Comparison of ENCODE assay signal across 7 mouse cellular contexts in genomic region chr9:46599931-46600708, GRCm38 (mm10).
A peak's percentile ranks its signal among the peaks of the same experiment; 100 is the strongest.
DNase-seq lines count a peak whose midpoint lies in the region; ATAC-seq lines count a peak whose summit lies in the region.

No protein-coding gene starts in this region.

- H3K4me1 ChIP-seq in embryonic facial prominence, embryonic 13.5 days, result peaks cover 48% of the 10 kb centered on the region
- peaks cover 36% of the 10 kb centered on the region for H3K4me1 ChIP-seq in hindbrain, embryonic 15.5 days (replicated peaks)
- H3K4me1 ChIP-seq in limb, embryonic 15.5 days, result peaks cover 18% of the 10 kb centered on the region

- no peaks in the 10 kb centered on the region; the same call in 1 of the 2 replicates for H3K27me3 ChIP-seq in embryonic facial prominence, embryonic 13.5 days
- no peaks in the 10 kb centered on the region for H3K27me3 ChIP-seq in hindbrain, embryonic 15.5 days
- no peaks in the 10 kb centered on the region; the same call in none of the 2 replicates for H3K27me3 ChIP-seq in limb, embryonic 15.5 days

- H3K9ac ChIP-seq in embryonic facial prominence, embryonic 13.5 days, result 0 out of 2 replicates have a peak overlapping the region, but pooled peaks have one; percentile 16
- no peak overlapping the region for H3K9ac ChIP-seq in hindbrain, embryonic 15.5 days
- no peak overlapping the region for H3K9ac ChIP-seq in limb, embryonic 15.5 days

- no peaks in the 10 kb centered on the region for H3K9me3 ChIP-seq in embryonic facial prominence, embryonic 13.5 days
- H3K9me3 ChIP-seq in hindbrain, embryonic 15.5 days, result no peaks in the 10 kb centered on the region
- H3K9me3 ChIP-seq in limb, embryonic 15.5 days, result no peaks in the 10 kb centered on the region

- peak; percentile 11 for DNase-seq in lung, postnatal 10 days
- DNase-seq in lung, adult 18-20 months, result no peak
- DNase-seq in ovary, adult 18-20 months (ENCODE audit: low spot score), result no peak

- no peak overlapping the region for H3K4me3 ChIP-seq in embryonic facial prominence, embryonic 13.5 days
- H3K4me3 ChIP-seq in hindbrain, embryonic 15.5 days, result no peak overlapping the region
- no peak overlapping the region for H3K4me3 ChIP-seq in limb, embryonic 15.5 days

- no peaks in the 10 kb centered on the region for H3K36me3 ChIP-seq in embryonic facial prominence, embryonic 13.5 days
- no peaks in the 10 kb centered on the region for H3K36me3 ChIP-seq in hindbrain, embryonic 15.5 days
- no peaks in the 10 kb centered on the region for H3K36me3 ChIP-seq in limb, embryonic 15.5 days

- peak overlapping the region; percentile 85 for H3K27ac ChIP-seq in embryonic facial prominence, embryonic 13.5 days
- H3K27ac ChIP-seq in hindbrain, embryonic 15.5 days (replicated peaks), result peak overlapping the region; percentile 15; the same call in 1 of the 2 replicates
- H3K27ac ChIP-seq in limb, embryonic 15.5 days, result no peak overlapping the region

- ATAC-seq in embryonic facial prominence, embryonic 13.5 days (ENCODE audit: insufficient number of reproducible peaks, insufficient read depth, low FRiP score, low TSS enrichment, low read depth), result peak; percentile 86
- peak; percentile 78 for ATAC-seq in hindbrain, embryonic 15.5 days (ENCODE audit: low FRiP score, low read depth)
- ATAC-seq in limb, embryonic 15.5 days (ENCODE audit: insufficient number of reproducible peaks, low FRiP score, low TSS enrichment, low read depth), result peak; percentile 71; the same call in 1 of the 2 replicates
- no peak for ATAC-seq in megakaryocyte, adult 5-6 weeks (ENCODE audit: poor library complexity, severe bottlenecking)

- 9% methylated on average over 8 of the region's 8 CpGs for WGBS in embryonic facial prominence, embryonic 13.5 days
- WGBS in hindbrain, embryonic 15.5 days, result 22% methylated on average over 8 of the region's 8 CpGs
- 18% methylated on average over 8 of the region's 8 CpGs for WGBS in limb, embryonic 15.5 days

- H3K4me2 ChIP-seq in embryonic facial prominence, embryonic 13.5 days, result peak overlapping the region; percentile 36
- 0 out of 2 replicates have a peak overlapping the region, but pooled peaks have one; percentile 4 for H3K4me2 ChIP-seq in hindbrain, embryonic 15.5 days
- no peak overlapping the region for H3K4me2 ChIP-seq in limb, embryonic 15.5 days
